Mouse (Mus musculus) inflammation-experienced regulatory T-cells (primary cell): Measurements from ENCODE around the gene Gm20821. TPM values are rescaled to one million over a fixed set of nuclear protein-coding genes. Genes with fewer than 3 reads are reported as not detected.

Experiments
- polyA plus RNA-seq, 2 experiments: library from polyadenylated mRNA; unstranded; fragments of 100-300 nt; shearing (Covaris generic); gene quantifications; one replicate each; pipeline ENCODE4 v1.2.1; 2017

The Gm20821 gene
- polyA plus RNA-seq, result not detected

DNA sequence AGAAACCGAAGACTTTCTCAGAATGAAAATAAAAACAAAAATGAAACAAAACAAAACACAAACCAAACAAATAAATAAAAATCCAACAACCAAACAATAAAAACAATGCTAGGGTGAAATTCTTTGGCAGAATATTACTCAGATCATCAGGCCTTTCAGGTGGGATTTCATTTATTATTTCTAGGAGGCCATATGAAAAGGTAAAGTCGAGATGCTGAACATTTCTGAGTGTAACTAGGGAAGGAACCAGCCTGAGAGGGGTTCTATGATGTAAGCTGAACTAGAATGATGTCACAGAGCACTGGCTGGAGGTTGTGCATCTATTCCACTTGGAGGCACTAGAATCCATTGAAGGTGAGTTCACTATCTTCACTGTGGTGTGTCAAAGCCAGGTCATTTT lies at the start of gene Gm20821:
TSS of gene Gm20821 (plus strand) at position 301 of the 400 bp plus-strand sequence.

